Mouse (Mus musculus) CH12.LX (cell line): ENCODE measurements around the gene Fcer1g. TPM values are rescaled to one million over a fixed set of nuclear protein-coding genes. Genes with fewer than 3 reads are reported as not detected.

Experiments used
- DNase-seq: peaks from one replicate; pipeline ENCODE4 v3.0.0-alpha.2; 2013; ENCODE audit errors: extremely low read depth
- H3K27ac ChIP-seq: 2 replicates; pipeline ENCODE4 v1.5.1; 2012; ENCODE audit warnings: low read depth, mild to moderate bottlenecking, control low read depth, moderate library complexity; ENCODE audit not compliant: insufficient read depth
- H3K27me3 ChIP-seq: replicated peaks from 2 replicates; pipeline ENCODE3; 2012; ENCODE audit warnings: inconsistent platforms
- H3K36me3 ChIP-seq, 2 experiments: replicated peaks in 1 of 2; 2 replicates each; pipeline versions ENCODE3 to v1.6.1; 2012; ENCODE audit warnings: inconsistent platforms in 1 of 2, low read length in 1 of 2, mild to moderate bottlenecking in 1 of 2, mixed read lengths in 1 of 2, moderate library complexity in 1 of 2; ENCODE audit not compliant: control insufficient read depth in 1 of 2, insufficient read depth in 1 of 2
- H3K4me1 ChIP-seq, 2 experiments: 2 replicates each; pipeline ENCODE4 v1.6.1; 2012; ENCODE audit warnings: inconsistent platforms in 1 of 2, moderate library complexity in 1 of 2; ENCODE audit not compliant: insufficient read depth in 2 of 2, control insufficient read depth in 1 of 2
- H3K4me2 ChIP-seq: 2 replicates; pipeline ENCODE4 v1.6.1; 2012; ENCODE audit warnings: low read depth, mild to moderate bottlenecking, control low read depth; ENCODE audit not compliant: poor library complexity, insufficient read depth, severe bottlenecking
- H3K4me3 ChIP-seq, 3 experiments: fragments of 150-350 bp in 1 of 3; sonication (generic) in 1 of 3; replicated peaks in 1 of 3; 2 replicates each; pipeline versions ENCODE3 to v1.5.1; 2011 to 2012; ENCODE audit warnings: low read depth in 2 of 3, low read length in 2 of 3, mild to moderate bottlenecking in 2 of 3, moderate library complexity in 2 of 3, control low read depth in 1 of 3, improper control_type of control experiment in 1 of 3, inconsistent platforms in 1 of 3, mixed read lengths in 1 of 3; ENCODE audit not compliant: poor library complexity in 1 of 3
- H3K79me2 ChIP-seq: replicated peaks from 2 replicates; pipeline ENCODE4 v1.6.1; 2012; ENCODE audit warnings: mild to moderate bottlenecking, moderate library complexity; ENCODE audit not compliant: control insufficient read depth, poor library complexity, insufficient read depth, severe bottlenecking; ENCODE audit errors: extremely low read depth
- H3K9ac ChIP-seq: 2 replicates; pipeline ENCODE4 v1.6.1; 2012; ENCODE audit warnings: low read depth, mild to moderate bottlenecking, control low read depth, moderate library complexity; ENCODE audit not compliant: insufficient read depth
- H3K9me3 ChIP-seq: replicated peaks from 2 replicates; pipeline ENCODE3; 2012; ENCODE audit warnings: low read length, inconsistent platforms, mixed read lengths
- BHLHE40 ChIP-seq: IDR thresholded peaks from 2 replicates; pipeline ENCODE4 v1.6.1; 2011; ENCODE audit warnings: mild to moderate bottlenecking, low read depth, low read length, improper control_type of control experiment
- CHD1 ChIP-seq: IDR thresholded peaks from 2 replicates; pipeline ENCODE4 v1.6.1; 2012; ENCODE audit warnings: low read depth, low read length, improper control_type of control experiment, inconsistent platforms
- CTCF ChIP-seq, 2 experiments: IDR thresholded peaks in 1 of 2; conservative IDR thresholded peaks in 1 of 2; 2 replicates each; pipeline ENCODE4 v1.5.1; 2011 to 2012; ENCODE audit warnings: low read depth in 2 of 2, low read length in 2 of 2, improper control_type of control experiment in 1 of 2, inconsistent platforms in 1 of 2, mild to moderate bottlenecking in 1 of 2, moderate library complexity in 1 of 2
- E2F4 ChIP-seq: IDR thresholded peaks from 2 replicates; pipeline ENCODE4 v1.6.1; 2011; ENCODE audit warnings: low read depth, low read length, improper control_type of control experiment; ENCODE audit not compliant: insufficient replicate concordance
- MAFK ChIP-seq: IDR thresholded peaks from 2 replicates; pipeline ENCODE4 v1.6.1; 2011; ENCODE audit warnings: low read length, improper control_type of control experiment; ENCODE audit not compliant: insufficient replicate concordance
- NELFE ChIP-seq: IDR thresholded peaks from 2 replicates; pipeline ENCODE4 v1.6.1; 2011; ENCODE audit warnings: low read depth, low read length, improper control_type of control experiment
- NRF1 ChIP-seq: IDR thresholded peaks from 2 replicates; pipeline ENCODE4 v1.6.1; 2014; ENCODE audit warnings: low read depth, mild to moderate bottlenecking, inconsistent platforms, low read length, improper control_type of control experiment, moderate library complexity
- PAX5 ChIP-seq: IDR thresholded peaks from 2 replicates; pipeline ENCODE4 v1.6.1; 2012; ENCODE audit warnings: low read length, inconsistent platforms, mixed read lengths
- RAD21 ChIP-seq: IDR thresholded peaks from 2 replicates; pipeline ENCODE4 v1.6.1; 2011; ENCODE audit warnings: low read depth, mild to moderate bottlenecking, low read length, improper control_type of control experiment, moderate library complexity
- SIN3A ChIP-seq: IDR thresholded peaks from 2 replicates; pipeline ENCODE4 v1.6.1; 2012; ENCODE audit warnings: low read length, improper control_type of control experiment, inconsistent platforms
- SMC3 ChIP-seq: IDR thresholded peaks from 2 replicates; pipeline ENCODE4 v1.6.1; 2011; ENCODE audit warnings: low read depth, low read length, improper control_type of control experiment
- TBP ChIP-seq: conservative IDR thresholded peaks from 2 replicates; pipeline ENCODE4 v1.6.1; 2011; ENCODE audit warnings: low read depth, low read length, improper control_type of control experiment
- TCF12 ChIP-seq: IDR thresholded peaks from 2 replicates; pipeline ENCODE4 v1.6.1; 2014; ENCODE audit warnings: low read depth, mild to moderate bottlenecking, inconsistent platforms, low read length, improper control_type of control experiment
- UBTF ChIP-seq: IDR thresholded peaks from 2 replicates; pipeline ENCODE4 v1.6.1; 2012; ENCODE audit warnings: low read depth, mild to moderate bottlenecking, inconsistent platforms, low read length, improper control_type of control experiment, moderate library complexity
- dilution Hi-C: fragments of 300-500 bp; cut with MboI; formaldehyde crosslinking; loops from 2 replicates; pipeline ENCODE4 v1.14.3; 2020; ENCODE audit warnings: low sequenced_read_pairs; ENCODE audit not compliant: extremely low pct_unique_long_range_greater_than_20kb, extremely low pct_ligation_motif_present
- in situ Hi-C: fragments of 300-500 bp; cut with MboI; formaldehyde crosslinking; loops from 3 replicates; pipeline ENCODE4 v1.14.3; 2019; ENCODE audit warnings: low sequenced_read_pairs, low pct_ligation_motif_present, low pct_unique_long_range_greater_than_20kb, mixed read lengths
- polyA plus RNA-seq: library from polyadenylated mRNA; unstranded; fragments of >175 nt; gene quantifications from 2 replicates; pipeline ENCODE4 v1.2.1, GENCODE M21; 2012; ENCODE audit warnings: low read depth; ENCODE audit not compliant: insufficient read length
- total RNA-seq, 2 experiments: library from RNA; depleted of rRNA; stranded (reverse); fragments of 300-350 nt in 1 of 2; fragments of >200 nt in 1 of 2; gene quantifications; 2 replicates each; pipeline ENCODE4 v1.2.3; 2012 to 2014

The Fcer1g gene
- total and polyA plus RNA-seq, 3 experiments, result 10.1 to 51.2 (median 31.3) TPM

DNA sequence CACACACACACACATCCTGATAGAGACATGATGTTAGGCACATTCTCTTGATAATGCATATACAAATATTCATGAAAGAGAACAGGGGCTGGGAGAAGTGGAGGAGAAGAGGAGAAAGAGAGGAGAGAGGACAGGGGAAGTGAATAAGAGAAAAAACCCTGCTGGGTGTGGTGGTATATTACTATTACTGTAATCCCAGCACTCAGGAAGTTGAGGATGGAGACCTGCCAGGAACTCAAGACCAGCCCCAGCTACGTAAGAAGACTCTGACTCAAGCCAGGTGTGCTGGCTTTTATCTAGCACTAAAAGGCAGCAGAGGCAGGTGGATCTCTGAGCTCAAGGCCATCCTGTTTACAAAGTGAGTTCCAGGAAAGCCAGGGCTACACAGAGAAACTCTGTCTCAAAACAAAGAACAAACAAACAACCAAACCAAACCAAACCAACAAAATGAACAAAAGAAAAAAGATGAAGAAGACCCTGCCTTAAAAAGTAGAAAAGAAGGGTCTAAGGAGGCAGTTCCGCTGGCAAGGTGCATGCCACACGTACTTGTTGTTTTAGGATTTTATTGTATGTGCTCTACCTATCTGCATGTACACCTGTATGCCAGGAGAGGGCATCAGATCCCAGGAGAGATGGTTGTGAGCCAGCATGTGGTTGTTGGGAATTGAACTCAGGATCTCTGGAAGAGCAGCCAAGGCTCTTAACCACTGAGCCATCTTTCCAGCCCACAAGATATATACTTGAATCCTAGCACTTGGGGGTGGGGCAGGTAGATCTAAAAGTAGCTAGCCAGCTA lies 29.7 kb upstream of the Fcer1g start:
- H3K4me2 ChIP-seq, result no peak overlapping the region
- no peak overlapping the region for H3K4me3 ChIP-seq

DNA sequence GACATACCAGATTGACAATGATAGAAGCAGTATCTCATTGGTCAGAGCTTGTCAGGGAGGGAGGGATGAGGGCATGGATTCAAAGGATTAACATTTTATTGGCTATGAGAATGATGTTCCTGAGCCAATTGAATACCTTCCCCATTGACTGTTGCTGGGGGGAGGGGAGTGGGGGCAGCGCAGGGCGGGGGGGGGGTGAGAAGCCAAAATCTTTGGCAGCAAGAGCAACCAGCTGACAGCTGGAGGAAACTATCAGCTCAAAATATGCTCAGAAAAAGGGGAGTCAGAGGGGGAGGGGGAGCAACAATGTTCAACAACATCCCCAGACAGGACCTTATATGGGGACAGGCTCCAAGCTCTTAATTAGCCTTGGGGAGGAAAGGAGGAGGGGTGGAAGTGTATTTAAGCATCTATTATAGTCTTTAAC lies 29.0 kb upstream of the Fcer1g start:
- Histone ChIP-seq H3K4me3 (no peak overlapping the region), H3K27me3 (peaks cover 40% of the 10 kb centered on the region), H3K36me3 (no peaks in the 10 kb centered on the region), H3K4me1 (0 out of 4 replicates have a peak, but pooled peaks cover 0 to 5% of the 10 kb centered on the region in 2 experiments), H3K27ac (no peak overlapping the region), H3K9ac (no peak overlapping the region), H3K9me3 (no peaks in the 10 kb centered on the region), H3K4me2 (no peak overlapping the region), H3K79me2 (no peaks in the 10 kb centered on the region)
- in situ Hi-C loops, result no loop called here
- no peak for DNase-seq
- dilution Hi-C loops, result no loop called here
- no peak for TF ChIP-seq BHLHE40

More for the DNA sequence above, 29.7 kb upstream of the Fcer1g start:
- dilution Hi-C loops (no loop called here), in situ Hi-C loops (no loop called here)
- H3K27me3 ChIP-seq, result peaks cover 36% of the 10 kb centered on the region
- no peaks in the 10 kb centered on the region for H3K36me3 ChIP-seq
- TF ChIP-seq CHD1, result no peak
- no peak for TF ChIP-seq NRF1
- no peak for TF ChIP-seq TBP
- peak in 1 of 2 experiments; percentile 46; a peak in 2 of 4 replicates for TF ChIP-seq CTCF (conservative IDR thresholded peaks at IDR 0.05 in 1 of 2, IDR thresholded peaks at IDR 0.05 in 1 of 2; ENCODE audit: low read depth in 2 of 2, low read length in 2 of 2)
- TF ChIP-seq SIN3A, result no peak
- no peaks in the 10 kb centered on the region for H3K79me2 ChIP-seq
- DNase-seq, result no peak
- H3K9ac ChIP-seq, result no peak overlapping the region
- no peak overlapping the region for H3K27ac ChIP-seq
- H3K9me3 ChIP-seq, result no peaks in the 10 kb centered on the region
- H3K4me1 ChIP-seq, result 0 out of 4 replicates have a peak, but pooled peaks cover 0 to 5% of the 10 kb centered on the region in 2 experiments

DNA sequence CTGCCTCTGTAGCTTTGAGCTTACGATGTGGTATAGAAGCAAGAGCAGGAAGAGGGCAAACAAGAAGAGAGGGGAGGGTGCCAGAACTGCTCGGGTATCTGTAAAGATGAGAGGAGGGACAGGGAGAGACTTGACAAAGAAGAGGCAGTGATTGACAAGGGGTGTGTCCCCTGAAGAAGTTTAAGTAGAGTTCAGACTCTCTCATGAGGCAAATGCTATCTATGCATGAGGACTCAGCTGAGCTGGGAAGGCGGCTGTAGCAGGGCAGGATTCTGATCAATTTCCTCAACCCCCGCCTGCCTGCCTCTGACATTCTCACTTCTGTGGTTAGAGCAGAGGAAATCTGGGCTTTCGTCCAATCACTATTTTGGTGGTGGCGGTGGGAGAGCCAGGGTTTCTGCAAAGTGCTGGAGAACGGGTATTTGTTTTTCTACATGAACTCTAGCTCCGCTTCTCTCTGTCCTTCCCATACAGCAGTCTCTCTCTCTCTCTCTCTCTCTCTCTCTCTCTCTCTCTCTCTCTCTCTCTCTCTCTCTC lies 28.5 kb upstream of the Fcer1g start:
- TF ChIP-seq TCF12 (no peak), E2F4 (no peak), PAX5 (no peak), SMC3 (no peak), RAD21 (no peak), MAFK (no peak), NELFE (no peak), CHD1 (no peak), UBTF (no peak)
- H3K27ac ChIP-seq, result no peak overlapping the region
- peaks cover 43% of the 10 kb centered on the region for H3K27me3 ChIP-seq

More for the DNA sequence above, 28.5 kb upstream of the Fcer1g start:
- peak overlapping the region; percentile 55 for H3K4me2 ChIP-seq
- no peaks in the 10 kb centered on the region for H3K9me3 ChIP-seq
- no peak for DNase-seq
- dilution Hi-C loops (no loop called here), in situ Hi-C loops (no loop called here)
- H3K36me3 ChIP-seq, result no peaks in the 10 kb centered on the region
- H3K4me1 ChIP-seq, result 0 out of 4 replicates have a peak, but pooled peaks cover 0 to 5% of the 10 kb centered on the region in 2 experiments
- no peak overlapping the region for H3K9ac ChIP-seq
- H3K79me2 ChIP-seq, result no peaks in the 10 kb centered on the region
- H3K4me3 ChIP-seq, result no peak overlapping the region
